Mouse (Mus musculus) adrenal gland, postnatal 0 days (tissue): Measurements from ENCODE around the gene Gm9732. TPM values are rescaled to one million over a fixed set of nuclear protein-coding genes. Genes with fewer than 3 reads are reported as not detected.

Source experiments
- polyA plus RNA-seq: library from polyadenylated mRNA; unstranded; fragments of >200 nt; fragmentation: Nextera tagmentation; extraction: Ambion mirVana; gene quantifications from 2 replicates; pipeline ENCODE4 v1.2.1, GENCODE M21; 2015

Gene Gm9732
- polyA plus RNA-seq = not detected in 2 replicates

DNA sequence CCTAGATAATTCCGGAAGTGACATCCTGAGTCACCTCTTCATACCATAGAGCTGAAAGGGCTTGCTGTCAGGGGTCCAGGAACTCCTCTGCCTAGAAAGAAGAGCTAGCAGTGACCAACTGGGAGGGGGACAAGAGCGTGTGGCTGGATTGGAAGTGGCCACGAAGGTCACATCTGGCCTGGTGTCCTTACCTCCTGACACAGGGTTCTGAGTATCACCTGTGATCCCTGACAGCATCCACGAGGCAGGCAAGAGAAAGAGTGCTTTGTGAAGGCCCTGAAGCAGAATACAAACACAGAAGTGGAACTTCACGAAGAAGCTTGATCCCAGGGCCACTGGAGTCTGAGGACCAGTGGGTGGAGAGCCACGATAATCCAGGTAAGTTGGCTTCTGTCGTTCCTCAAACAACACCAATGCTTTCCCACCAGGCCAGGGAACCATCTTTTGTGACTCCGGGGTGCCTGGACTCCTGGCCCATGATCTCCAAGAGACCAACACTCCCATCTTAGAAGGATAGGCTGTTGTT is at the start of gene Gm9732:
TSS of gene Gm9732 (plus strand) at position 51 of the 526 bp plus-strand sequence.

DNA sequence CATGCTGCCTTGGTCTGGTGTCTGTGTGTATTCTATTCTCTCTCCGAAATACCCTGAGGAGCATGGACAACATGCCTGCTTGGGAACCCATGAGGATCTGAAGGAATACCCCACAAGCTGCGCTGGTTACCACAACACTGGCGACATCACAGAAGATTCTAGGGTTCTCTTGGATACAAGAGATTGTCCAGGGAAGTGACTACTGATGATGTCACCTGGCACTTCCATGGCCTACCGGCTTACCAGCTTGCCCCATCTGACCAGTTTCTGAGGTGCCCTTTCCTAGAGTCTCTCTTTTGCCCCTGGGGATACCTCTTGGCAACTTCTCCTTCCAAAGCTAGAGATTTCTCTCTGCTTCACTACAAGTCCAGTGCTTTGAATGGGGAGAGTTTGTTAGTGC is 39.6 kb upstream of the Gm9732 start, which contains the start of gene Gm8122:
TSS of gene Gm8122 (minus strand) at position 101 of the 400 bp plus-strand sequence.

DNA sequence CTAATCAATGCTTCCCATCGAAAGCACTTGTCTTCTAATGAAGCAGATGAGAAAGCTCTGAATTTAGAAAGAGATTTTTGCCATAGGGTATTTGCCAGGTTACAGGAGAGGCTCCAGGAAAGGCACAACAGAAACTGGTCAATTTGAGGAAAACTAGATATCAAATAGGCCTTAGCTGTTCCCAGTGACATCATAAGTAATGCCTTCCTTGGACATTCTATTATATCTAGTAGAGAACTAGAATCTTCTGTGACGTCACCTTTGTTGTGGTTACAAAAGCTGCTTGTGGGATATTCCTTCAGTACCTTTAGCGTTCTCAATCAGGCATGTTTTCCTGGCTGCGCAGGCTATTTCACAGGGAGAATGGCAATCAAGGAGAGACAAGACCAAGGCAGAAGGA is 16.5 kb upstream of the Gm9732 start, which contains the start of gene Gm8126:
TSS of gene Gm8126 (plus strand) at position 301 of the 400 bp plus-strand sequence.

GRCm38 (mm10) chr14:43293503-43293902 is 18.7 kb downstream of the Gm9732 start, which contains the start of gene Gm8127:
Gene Gm8127 (minus strand): TSS chr14:43293832.

GRCm38 (mm10) chr14:43347711-43348110 is 72.9 kb downstream of the Gm9732 start, which contains the start of gene 1700001F09Rik:
Gene 1700001F09Rik (minus strand): TSS chr14:43347811.

Other genes with a start within 250 kb of the Gm9732 start
- gene Gm8094, start 198.4 kb upstream of the Gm9732 start, polyA plus RNA-seq = not detected in 2 replicates
- not detected in 2 replicates for gene Gm8104, start 174.4 kb upstream of the Gm9732 start, polyA plus RNA-seq
- gene Gm7233, start 95.2 kb upstream of the Gm9732 start, polyA plus RNA-seq = not detected in 2 replicates
- not detected in 2 replicates for gene Gm8122, start 39.7 kb upstream of the Gm9732 start, polyA plus RNA-seq
- not detected in 2 replicates for gene Gm8126, start 16.4 kb upstream of the Gm9732 start, polyA plus RNA-seq
- gene Gm8127, start 18.8 kb downstream of the Gm9732 start, polyA plus RNA-seq = not detected in 2 replicates
- not detected in 2 replicates for gene 1700001F09Rik, start 72.8 kb downstream of the Gm9732 start, polyA plus RNA-seq
- not detected in 2 replicates for gene Gm8138, start 141.3 kb downstream of the Gm9732 start, polyA plus RNA-seq